Mouse (Mus musculus) heart, embryonic 12.5 days (tissue): Measurements from ENCODE around the gene Lep. TPM values are rescaled to one million over a fixed set of nuclear protein-coding genes. Genes with fewer than 3 reads are reported as not detected.

ENCODE experiments used
- ATAC-seq: fragments of 200-750 bp; cut with Nextera tagmentation; 2 replicates; pipeline ENCODE4 v1.8.0; 2017; ENCODE audit warnings: moderate TSS enrichment, moderate library complexity; ENCODE audit not compliant: insufficient number of reproducible peaks, low FRiP score
- H3K27ac ChIP-seq: fragments of 300-500 bp; sonication (generic); 2 replicates; pipeline ENCODE4 v1.5.1; 2016; ENCODE audit warnings: mild to moderate bottlenecking, moderate library complexity; ENCODE audit not compliant: poor library complexity, severe bottlenecking
- H3K27me3 ChIP-seq: fragments of 300-500 bp; sonication (generic); replicated peaks from 2 replicates; pipeline ENCODE4 v1.6.1; 2016; ENCODE audit warnings: mild to moderate bottlenecking, moderate library complexity
- H3K36me3 ChIP-seq: fragments of 300-500 bp; sonication (generic); 2 replicates; pipeline ENCODE4 v1.6.1; 2016; ENCODE audit warnings: mild to moderate bottlenecking, moderate library complexity
- H3K4me1 ChIP-seq: fragments of 300-500 bp; sonication (generic); replicated peaks from 2 replicates; pipeline ENCODE4 v1.6.1; 2016; ENCODE audit warnings: mild to moderate bottlenecking
- H3K4me2 ChIP-seq: fragments of 300-500 bp; sonication (generic); 2 replicates; pipeline ENCODE4 v1.6.1; 2016; ENCODE audit warnings: mild to moderate bottlenecking, moderate library complexity
- H3K4me3 ChIP-seq: fragments of 300-500 bp; sonication (generic); 2 replicates; pipeline ENCODE4 v1.5.1; 2016; ENCODE audit warnings: mild to moderate bottlenecking
- H3K9ac ChIP-seq: fragments of 300-500 bp; sonication (generic); 2 replicates; pipeline ENCODE4 v1.6.1; 2016; ENCODE audit warnings: mild to moderate bottlenecking, moderate library complexity
- H3K9me3 ChIP-seq: fragments of 300-500 bp; sonication (generic); replicated peaks from 2 replicates; pipeline ENCODE4 v1.6.1; 2016; ENCODE audit warnings: mild to moderate bottlenecking, moderate library complexity
- WGBS: fragments of 180-500 bp; shearing (Covaris S2); methylation state at CpG from one replicate; pipeline ENCODE4 v1.1.7; 2016; 5-methylcytosine and 5-hydroxymethylcytosine counted together
- polyA plus RNA-seq: library from polyadenylated mRNA; unstranded; fragments of >200 nt; fragmentation: Nextera tagmentation; extraction: Ambion mirVana; gene quantifications from 2 replicates; pipeline ENCODE4 v1.2.1, GENCODE M21; 2016

Lep gene
- polyA plus RNA-seq, 1 experiment from 2014 or later: not detected

DNA sequence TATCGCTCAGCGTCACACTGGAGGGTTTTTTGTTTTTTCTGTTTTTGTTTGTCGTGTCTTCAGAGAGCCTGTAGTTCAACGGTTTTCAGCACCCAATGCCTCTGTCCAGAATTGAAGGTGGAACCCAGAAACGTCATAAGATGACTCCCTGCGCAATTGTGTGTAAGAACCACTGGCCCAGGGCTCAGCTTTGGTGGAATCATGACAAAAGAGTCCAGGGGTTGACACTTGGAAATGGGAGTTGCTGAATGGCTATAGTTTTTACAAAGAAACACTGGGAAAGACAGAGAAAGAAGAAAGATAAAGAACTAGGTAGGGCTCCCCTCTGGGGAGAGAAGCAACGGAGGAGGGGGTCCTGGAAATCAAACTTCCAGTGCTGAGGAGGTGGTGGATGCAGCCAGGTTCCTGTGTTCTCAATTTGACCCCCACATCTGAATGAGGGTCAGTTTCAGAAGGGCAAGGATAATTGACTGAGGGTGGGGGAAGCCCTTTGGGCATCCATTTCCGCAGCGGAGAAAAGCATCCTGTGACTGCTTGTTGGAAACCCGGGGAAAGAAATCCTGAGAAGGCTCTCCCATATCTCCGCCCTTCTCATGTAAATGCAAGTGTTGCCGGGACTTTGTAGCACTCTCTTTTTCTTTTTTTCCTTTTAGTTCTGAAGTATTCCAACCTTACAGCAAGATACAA lies 34.1 kb upstream of the Lep start:
- ATAC-seq: no peak
- 37% methylated on average over 12 of the region's 12 CpGs for WGBS
- H3K36me3 ChIP-seq: no peaks in the 10 kb centered on the region
- peaks cover 7% of the 10 kb centered on the region for H3K9me3 ChIP-seq
- H3K9ac ChIP-seq: no peak overlapping the region
- no peak overlapping the region for H3K4me2 ChIP-seq
- peaks cover 66% of the 10 kb centered on the region for H3K27me3 ChIP-seq
- H3K4me3 ChIP-seq: no peak overlapping the region
- H3K4me1 ChIP-seq: 0 out of 2 replicates have a peak, but pooled peaks cover 3% of the 10 kb centered on the region
- no peak overlapping the region for H3K27ac ChIP-seq

- peaks cover 7% of the 10 kb centered on the region for H3K9me3 ChIP-seq
- H3K36me3 ChIP-seq: no peaks in the 10 kb centered on the region
- no peak for ATAC-seq
- H3K4me2 ChIP-seq: no peak overlapping the region
- H3K27ac ChIP-seq: no peak overlapping the region
- no peak overlapping the region for H3K9ac ChIP-seq
- H3K27me3 ChIP-seq: peaks cover 58% of the 10 kb centered on the region
- H3K4me1 ChIP-seq: 0 out of 2 replicates have a peak, but pooled peaks cover 11% of the 10 kb centered on the region
- 44% methylated on average over 6 of the region's 6 CpGs for WGBS
- no peak overlapping the region for H3K4me3 ChIP-seq
Measured at GRCm38 (mm10) chr6:29026766-29027165, 33.3 kb upstream of the Lep start.

DNA sequence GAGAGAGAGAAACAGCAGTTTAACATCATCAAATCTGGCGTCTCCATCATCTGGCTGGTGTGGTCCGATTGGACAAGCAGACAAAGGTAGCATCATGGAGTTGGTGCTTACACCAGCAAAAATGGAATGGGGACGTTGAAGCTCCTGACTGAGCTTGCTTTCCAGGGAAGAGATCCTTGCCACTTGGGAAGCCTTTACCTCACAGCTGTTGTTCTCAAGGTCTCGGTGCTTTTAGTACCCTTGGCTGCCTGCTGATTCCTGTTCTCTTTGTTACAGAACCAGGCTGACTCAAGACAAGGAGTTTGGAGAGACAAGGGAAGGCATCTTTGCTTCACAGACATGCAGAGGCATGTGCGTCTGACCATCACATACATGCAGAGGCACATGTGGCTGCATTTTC lies 31.9 kb upstream of the Lep start:
- ATAC-seq: no peak
- Histone ChIP-seq H3K4me3 (no peak overlapping the region), H3K4me1 (0 out of 2 replicates have a peak, but pooled peaks cover 12% of the 10 kb centered on the region), H3K9me3 (peaks cover 7% of the 10 kb centered on the region), H3K4me2 (no peak overlapping the region), H3K27ac (no peak overlapping the region), H3K9ac (no peak overlapping the region), H3K27me3 (peaks cover 44% of the 10 kb centered on the region), H3K36me3 (no peaks in the 10 kb centered on the region)
- WGBS: 59% methylated on average over 5 of the region's 5 CpGs

- no peaks in the 10 kb centered on the region for H3K36me3 ChIP-seq
- peaks cover 37% of the 10 kb centered on the region for H3K27me3 ChIP-seq
- 0 out of 2 replicates have a peak, but pooled peaks cover 9% of the 10 kb centered on the region for H3K4me1 ChIP-seq
- WGBS: 64% methylated on average over 6 of the region's 6 CpGs
- H3K4me2 ChIP-seq: no peak overlapping the region
- ATAC-seq: no peak
- H3K9ac ChIP-seq: no peak overlapping the region
- H3K27ac ChIP-seq: no peak overlapping the region
- peaks cover 7% of the 10 kb centered on the region for H3K9me3 ChIP-seq
- H3K4me3 ChIP-seq: no peak overlapping the region
Measured at GRCm38 (mm10) chr6:29029521-29029920, 30.5 kb upstream of the Lep start.

DNA sequence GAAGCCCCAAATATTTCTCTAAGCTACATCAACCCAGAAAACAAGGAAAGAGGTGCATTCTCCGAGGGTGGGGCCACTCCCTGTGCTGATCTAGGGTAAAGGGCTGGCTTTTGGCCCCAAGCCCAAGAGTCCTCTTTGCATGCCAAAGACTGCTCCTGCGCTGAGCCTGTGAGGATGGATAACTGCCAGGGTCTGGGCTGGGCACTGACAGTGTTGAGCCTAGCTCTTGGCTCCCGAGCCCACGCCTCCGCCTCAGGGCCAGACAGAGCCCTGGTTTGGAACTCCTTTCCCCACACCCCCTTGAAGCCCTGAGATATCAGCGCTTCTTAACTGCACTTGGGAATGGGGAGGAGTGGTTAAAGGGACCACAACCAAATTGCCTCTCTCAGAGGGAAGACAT lies 28.8 kb upstream of the Lep start:
- H3K4me3 ChIP-seq: no peak overlapping the region
- no peak overlapping the region for H3K4me2 ChIP-seq

GRCm38 (mm10) chr6:29031704-29032310 lies 28.2 kb upstream of the Lep start:
- H3K27ac ChIP-seq: no peak overlapping the region
- H3K27me3 ChIP-seq: peaks cover 14% of the 10 kb centered on the region
- H3K9me3 ChIP-seq: peaks cover 7% of the 10 kb centered on the region
- WGBS: 84% methylated on average over 13 of the region's 13 CpGs
- no peak for ATAC-seq
- no peaks in the 10 kb centered on the region for H3K36me3 ChIP-seq
- no peak overlapping the region for H3K9ac ChIP-seq
- no peak overlapping the region for H3K4me3 ChIP-seq
- H3K4me2 ChIP-seq: no peak overlapping the region
- H3K4me1 ChIP-seq: 0 out of 2 replicates have a peak, but pooled peaks cover 9% of the 10 kb centered on the region

More for the DNA sequence above, 28.8 kb upstream of the Lep start:
- H3K27me3 ChIP-seq: peaks cover 20% of the 10 kb centered on the region
- 0 out of 2 replicates have a peak, but pooled peaks cover 9% of the 10 kb centered on the region for H3K4me1 ChIP-seq
- no peak overlapping the region for H3K27ac ChIP-seq
- H3K36me3 ChIP-seq: no peaks in the 10 kb centered on the region
- peaks cover 7% of the 10 kb centered on the region for H3K9me3 ChIP-seq
- no peak overlapping the region for H3K9ac ChIP-seq
- ATAC-seq: no peak
- WGBS: 45% methylated on average over 6 of the region's 6 CpGs

- H3K27ac ChIP-seq: no peak overlapping the region
- no peak overlapping the region for H3K9ac ChIP-seq
- 0 out of 2 replicates have a peak, but pooled peaks cover 9% of the 10 kb centered on the region for H3K4me1 ChIP-seq
- H3K36me3 ChIP-seq: no peaks in the 10 kb centered on the region
- peaks cover 9% of the 10 kb centered on the region for H3K27me3 ChIP-seq
- H3K4me3 ChIP-seq: no peak overlapping the region
- 82% methylated on average over 12 of the region's 12 CpGs for WGBS
- H3K9me3 ChIP-seq: peaks cover 7% of the 10 kb centered on the region
- H3K4me2 ChIP-seq: no peak overlapping the region
- no peak for ATAC-seq
Measured at GRCm38 (mm10) chr6:29032411-29032810, 27.6 kb upstream of the Lep start.

- Histone ChIP-seq H3K36me3 (no peaks in the 10 kb centered on the region), H3K4me2 (no peak overlapping the region), H3K27me3 (no peaks in the 10 kb centered on the region), H3K4me3 (no peak overlapping the region), H3K27ac (no peak overlapping the region), H3K4me1 (0 out of 2 replicates have a peak, but pooled peaks cover 9% of the 10 kb centered on the region), H3K9me3 (peaks cover 7% of the 10 kb centered on the region), H3K9ac (no peak overlapping the region)
- ATAC-seq: no peak
- whole genome bisulfite sequencing: 77% methylated on average over 7 of the region's 7 CpGs
Measured at GRCm38 (mm10) chr6:29033981-29034646, 25.9 kb upstream of the Lep start.

- Histone ChIP-seq H3K36me3 (no peaks in the 10 kb centered on the region), H3K4me3 (no peak overlapping the region), H3K9me3 (no peaks in the 10 kb centered on the region), H3K27me3 (no peaks in the 10 kb centered on the region), H3K4me2 (no peak overlapping the region), H3K4me1 (0 out of 2 replicates have a peak, but pooled peaks cover 2% of the 10 kb centered on the region), H3K9ac (no peak overlapping the region), H3K27ac (no peak overlapping the region)
- no peak for ATAC-seq
- 62% methylated on average over 4 of the region's 4 CpGs for WGBS
Measured at GRCm38 (mm10) chr6:29036698-29037097, 23.3 kb upstream of the Lep start.

GRCm38 (mm10) chr6:29040266-29040665 lies 19.8 kb upstream of the Lep start:
- 78% methylated on average over 2 of the region's 2 CpGs for WGBS
- no peak overlapping the region for H3K4me3 ChIP-seq
- H3K4me2 ChIP-seq: no peak overlapping the region
- no peak overlapping the region for H3K27ac ChIP-seq
- no peaks in the 10 kb centered on the region for H3K4me1 ChIP-seq
- no peaks in the 10 kb centered on the region for H3K36me3 ChIP-seq
- 0 out of 2 replicates have a peak, but pooled peaks cover 2% of the 10 kb centered on the region for H3K9me3 ChIP-seq
- no peak overlapping the region for H3K9ac ChIP-seq
- no peak for ATAC-seq
- H3K27me3 ChIP-seq: no peaks in the 10 kb centered on the region

- Histone ChIP-seq H3K4me3 (no peak overlapping the region), H3K36me3 (no peaks in the 10 kb centered on the region), H3K4me2 (no peak overlapping the region), H3K4me1 (no peaks in the 10 kb centered on the region), H3K27me3 (no peaks in the 10 kb centered on the region), H3K9me3 (0 out of 2 replicates have a peak, but pooled peaks cover 5% of the 10 kb centered on the region), H3K27ac (no peak overlapping the region), H3K9ac (no peak overlapping the region)
- no peak for ATAC-seq
Measured at GRCm38 (mm10) chr6:29044029-29044428, 16.0 kb upstream of the Lep start.
